Mouse (Mus musculus) adrenal gland, postnatal 4 days (tissue): ENCODE data around the gene Stat3. TPM values are rescaled to one million over a fixed set of nuclear protein-coding genes. Genes with fewer than 3 reads are reported as not detected.

Source experiments
- DNase-seq, 2 experiments: peaks; one replicate each; pipeline ENCODE4 v3.0.0; 2021 to 2022; ENCODE audit warnings: low spot score in 2 of 2, mixed read lengths in 2 of 2
- total RNA-seq, 2 experiments: library from RNA; stranded (reverse); gene quantifications; 2 replicates each; pipeline ENCODE4 v1.2.3; 2021

The Stat3 gene
- total RNA-seq, 2 experiments from 2014 or later = 72.8 to 74.9 TPM

GRCm38 (mm10) chr11:100930611-100931010, 8.7 kb downstream of the Stat3 start:
- no peak for DNase-seq

GRCm38 (mm10) chr11:100927386-100927785, 12.0 kb downstream of the Stat3 start:
- no peak for DNase-seq

GRCm38 (mm10) chr11:100924386-100924919, 14.9 kb downstream of the Stat3 start:
- no peak for DNase-seq

- no peak for DNase-seq
Observed at GRCm38 (mm10) chr11:100920887-100921624, 18.3 kb downstream of the Stat3 start.

GRCm38 (mm10) chr11:100918007-100918406, 21.3 kb downstream of the Stat3 start:
- no peak for DNase-seq

- DNase-seq = no peak
Observed at GRCm38 (mm10) chr11:100916432-100916971, 22.8 kb downstream of the Stat3 start.

GRCm38 (mm10) chr11:100915063-100915462, 24.3 kb downstream of the Stat3 start:
- no peak for DNase-seq

GRCm38 (mm10) chr11:100914415-100914814, 24.9 kb downstream of the Stat3 start:
- no peak for DNase-seq

GRCm38 (mm10) chr11:100912401-100913155, 26.8 kb downstream of the Stat3 start:
- no peak for DNase-seq

- DNase-seq = no peak
Observed at GRCm38 (mm10) chr11:100908567-100908966, 30.8 kb downstream of the Stat3 start.

GRCm38 (mm10) chr11:100908112-100908511, 31.2 kb downstream of the Stat3 start:
- no peak for DNase-seq

- DNase-seq = no peak
Observed at GRCm38 (mm10) chr11:100906885-100907284, 32.5 kb downstream of the Stat3 start.

- no peak for DNase-seq
Observed at GRCm38 (mm10) chr11:100905929-100906328, 33.4 kb downstream of the Stat3 start.

GRCm38 (mm10) chr11:100904580-100905351, 34.6 kb downstream of the Stat3 start:
- no peak for DNase-seq

- DNase-seq = no peak
Observed at GRCm38 (mm10) chr11:100898441-100899199, 40.7 kb downstream of the Stat3 start.

GRCm38 (mm10) chr11:100897294-100898231, 41.8 kb downstream of the Stat3 start:
- DNase-seq = no peak

- no peak for DNase-seq
Observed at GRCm38 (mm10) chr11:100896078-100896477, 43.3 kb downstream of the Stat3 start.

GRCm38 (mm10) chr11:100894146-100894918, 45.0 kb downstream of the Stat3 start:
- no peak for DNase-seq
